Mouse (Mus musculus): Measurements from ENCODE around the gene Gna13.
A peak's percentile ranks its signal among the peaks of the same experiment; 100 is the strongest.

The Gna13 gene

DNA sequence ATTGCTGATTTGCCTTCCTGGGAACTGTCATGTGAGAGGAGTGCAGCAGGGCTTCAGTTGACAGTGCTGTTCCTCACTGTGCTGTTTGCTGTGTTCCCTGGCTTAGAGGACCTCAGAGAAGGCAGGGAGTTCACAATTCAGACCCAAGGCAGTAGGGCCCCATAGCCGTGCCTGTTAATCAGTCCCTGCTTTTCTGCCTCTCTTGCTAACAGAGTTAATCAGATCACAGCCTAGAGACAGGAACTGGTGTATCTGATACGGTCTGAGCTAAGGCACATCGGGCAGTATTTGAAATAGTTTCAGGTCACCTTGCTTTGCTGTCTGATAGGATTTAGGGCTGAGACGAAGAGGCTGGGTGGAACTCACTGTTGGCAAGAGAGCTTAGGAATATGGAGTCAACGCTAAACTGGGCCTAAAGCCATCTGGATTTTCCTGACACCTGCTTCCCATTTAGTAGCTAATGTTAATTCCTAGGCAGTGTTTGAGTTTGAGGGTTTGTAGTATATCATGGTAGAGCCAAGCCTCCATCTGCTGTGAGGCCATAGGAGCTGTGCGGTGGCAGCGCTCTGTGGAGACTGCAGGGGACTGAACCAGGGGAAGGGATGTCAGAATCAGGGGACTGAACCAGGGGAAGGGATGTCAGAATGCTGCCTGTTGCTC lies 14.0 kb downstream of the Gna13 start:
- no peak for DNase-seq

DNA sequence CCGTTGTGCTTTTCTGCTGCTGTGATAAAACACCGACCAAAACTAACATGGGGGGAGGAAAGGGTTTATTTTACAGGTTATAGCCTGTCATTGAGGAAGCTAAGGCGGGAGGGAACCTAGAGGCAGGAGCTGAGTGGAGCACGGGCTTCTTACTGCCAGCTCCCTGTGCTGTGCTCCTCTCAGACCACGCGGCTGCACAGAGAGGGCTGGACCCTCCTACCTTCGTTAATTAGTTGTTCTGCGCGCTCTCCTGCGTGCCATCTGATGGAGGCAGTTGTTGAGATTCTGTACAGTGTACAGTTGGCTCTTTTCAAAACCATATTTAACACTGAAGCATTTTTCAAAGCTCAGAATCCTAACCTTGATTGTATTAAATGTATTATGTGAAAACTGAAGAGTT lies 14.8 kb downstream of the Gna13 start:
- no peak for DNase-seq

DNA sequence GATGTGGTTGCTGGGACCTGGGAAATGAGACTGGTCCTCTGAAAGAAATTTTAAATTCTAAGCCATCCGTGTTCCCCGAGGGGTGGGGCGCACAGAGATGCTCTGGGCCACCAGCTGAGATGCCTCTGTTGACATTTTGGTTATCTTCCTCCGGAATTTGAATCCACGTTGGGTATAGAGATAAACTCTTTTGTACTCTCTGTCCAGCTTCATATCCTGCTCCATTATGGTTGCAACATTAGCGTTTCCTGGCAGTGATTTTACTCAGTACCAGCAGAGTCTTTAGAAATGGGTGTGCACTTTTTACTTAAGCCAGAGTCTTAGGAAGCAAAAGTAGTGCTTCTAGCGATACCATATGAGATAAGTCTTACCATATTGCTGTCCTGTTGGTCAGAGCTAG lies 15.4 kb downstream of the Gna13 start:
- no peak for DNase-seq

DNA sequence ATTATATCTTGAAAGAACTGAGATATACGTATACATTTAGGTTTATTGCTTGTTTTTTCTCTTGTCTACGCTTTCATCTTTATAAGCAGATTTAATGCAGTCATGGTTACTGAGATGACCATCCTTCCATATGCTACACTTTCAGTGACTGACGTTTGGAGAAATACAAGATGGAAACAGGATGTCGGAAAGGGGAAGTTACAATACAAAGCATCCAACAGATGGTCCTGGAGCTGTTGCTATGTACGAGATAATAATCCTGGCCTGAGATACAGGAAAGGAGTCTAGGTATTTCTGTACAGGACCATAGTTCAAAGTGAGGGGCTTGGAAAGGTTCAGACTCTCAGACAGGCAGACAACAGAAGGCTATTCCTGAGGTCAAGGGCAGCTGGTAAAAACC lies 18.0 kb downstream of the Gna13 start:
- DNase-seq: no peak

DNA sequence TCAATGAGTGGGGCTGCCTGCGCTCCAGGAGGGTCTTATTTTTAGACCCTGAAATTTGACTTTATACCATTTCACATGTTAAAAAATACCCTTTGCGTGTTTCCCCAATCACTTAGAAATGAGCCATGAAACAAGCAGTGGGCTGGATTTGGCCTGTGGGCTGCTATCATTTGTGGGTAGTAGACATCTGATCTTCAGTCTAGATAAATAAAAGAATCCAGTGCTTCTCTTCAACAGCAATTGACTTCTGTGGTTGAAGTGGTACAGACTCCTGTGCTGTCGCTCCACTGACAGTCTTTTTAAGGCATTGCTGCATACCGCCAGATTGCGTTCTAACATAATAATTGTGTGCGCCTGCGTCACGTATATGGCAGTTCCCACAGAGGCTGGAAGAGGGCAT lies 22.7 kb downstream of the Gna13 start:
- DNase-seq: no peak

DNA sequence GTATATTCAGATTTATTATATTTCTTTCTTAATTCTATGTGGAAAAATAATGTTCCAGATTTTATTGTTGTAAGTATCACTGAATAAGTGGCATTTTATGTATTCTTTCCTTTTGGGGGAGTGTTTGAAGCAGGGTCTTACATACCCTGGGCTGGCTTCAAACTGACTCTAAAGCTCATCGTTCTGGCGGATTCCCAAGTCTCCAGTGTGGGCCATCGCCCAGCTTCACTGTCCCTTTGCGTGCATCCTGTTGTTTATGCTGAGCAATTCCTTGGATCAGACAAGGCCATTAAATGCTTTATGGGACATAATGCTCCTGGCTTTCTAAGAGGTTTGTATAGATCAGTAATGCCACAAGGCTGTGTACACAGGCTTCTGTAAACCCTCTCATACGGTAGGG lies 26.4 kb downstream of the Gna13 start:
- no peak for DNase-seq

DNA sequence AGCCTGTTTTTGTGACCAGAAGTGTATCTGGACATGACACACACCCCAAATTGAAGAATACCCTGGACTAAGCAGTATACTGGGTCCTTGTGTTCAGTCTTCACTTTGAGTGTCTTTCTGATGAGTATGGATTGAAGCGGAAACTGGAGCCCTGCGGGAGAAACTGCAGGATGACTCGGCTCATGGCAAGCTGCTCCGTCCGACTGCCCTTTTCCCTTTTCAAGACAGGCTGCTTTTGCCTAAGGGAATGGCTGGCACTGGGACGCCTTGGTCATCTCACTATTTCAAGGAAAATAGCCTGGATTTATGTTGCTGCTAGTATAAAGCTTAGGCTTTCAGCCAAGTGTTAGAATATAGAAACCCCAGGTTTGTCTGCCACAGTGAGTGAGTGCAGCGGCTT lies 28.6 kb downstream of the Gna13 start:
- DNase-seq: no peak

DNA sequence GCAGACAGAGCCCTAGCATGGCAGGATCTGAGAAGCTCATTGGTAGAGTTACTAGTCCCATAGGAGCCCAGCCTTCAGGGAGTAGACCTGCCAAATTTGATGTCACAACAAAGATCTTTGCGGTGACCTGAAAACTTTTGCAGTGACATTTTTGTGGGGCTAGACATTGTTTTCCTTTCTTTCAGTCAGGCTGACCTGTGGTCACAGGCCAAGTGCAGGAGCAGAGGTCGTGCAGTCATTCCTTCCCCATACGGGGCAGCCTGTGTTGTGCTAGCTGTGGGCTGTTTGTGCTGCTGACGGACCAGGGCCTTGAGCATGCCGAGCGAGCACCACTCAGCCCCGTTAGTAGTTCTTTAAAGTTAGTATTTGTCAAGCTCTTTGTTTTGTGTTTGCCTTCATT lies 29.1 kb downstream of the Gna13 start:
- no peak for DNase-seq

DNA sequence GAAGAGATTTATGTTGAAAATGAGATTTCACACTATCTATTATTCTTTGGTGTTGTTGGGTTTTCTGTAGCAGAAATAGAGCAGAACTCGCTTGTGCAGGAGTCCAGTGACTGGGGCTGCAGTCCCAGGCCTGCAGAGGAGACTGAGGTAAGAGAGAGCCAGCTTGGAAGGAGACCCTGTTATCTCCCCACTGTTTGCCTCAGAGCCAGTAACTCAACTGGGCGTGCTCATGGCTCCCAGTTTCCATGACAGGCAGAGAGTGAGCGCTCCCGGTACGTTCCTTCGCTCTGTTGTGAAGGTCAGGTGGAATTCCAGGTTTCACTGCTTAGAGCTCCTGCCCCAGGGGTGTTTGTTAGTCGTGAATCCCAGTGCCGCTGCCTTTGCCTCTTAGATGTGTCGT lies 30.0 kb downstream of the Gna13 start:
- no peak for DNase-seq

DNA sequence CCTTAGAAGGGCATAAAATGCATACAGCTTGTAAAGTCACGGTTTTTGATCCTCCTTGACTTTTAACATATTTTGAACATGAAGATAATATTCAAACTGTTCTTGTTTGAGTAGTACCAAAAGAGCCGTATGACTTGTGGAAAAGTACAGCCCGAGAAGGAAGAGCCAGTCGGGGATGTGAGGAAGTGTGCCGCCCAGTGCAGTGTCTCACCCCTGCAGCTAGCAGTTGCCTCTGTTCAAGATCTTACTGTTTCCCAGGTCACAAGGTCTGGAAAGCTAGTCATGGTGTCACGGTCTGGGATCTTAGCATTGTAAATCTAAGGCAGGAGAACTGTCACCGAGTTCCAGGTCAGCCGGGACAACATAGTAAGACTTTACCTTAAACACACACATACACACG lies 32.1 kb downstream of the Gna13 start:
- DNase-seq: no peak

DNA sequence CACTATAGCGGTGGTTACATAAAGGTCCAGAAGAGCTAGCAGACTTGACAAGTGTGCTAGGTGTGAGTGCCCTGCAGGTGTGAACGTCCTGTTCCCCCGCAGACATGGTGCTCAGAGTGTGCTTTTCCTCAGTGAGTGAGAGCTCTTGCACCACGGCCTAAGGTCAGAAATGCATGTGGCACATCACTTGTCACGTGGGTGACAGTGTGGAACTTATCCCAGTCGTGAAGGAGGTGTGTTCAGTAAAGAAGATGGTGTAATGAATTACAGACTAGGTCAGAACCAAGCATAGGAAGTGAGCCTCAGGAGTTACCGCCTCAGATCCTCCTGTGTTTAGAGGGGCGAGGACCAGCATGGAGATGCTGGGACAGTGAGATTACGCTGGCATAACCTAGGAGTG lies 32.7 kb downstream of the Gna13 start:
- DNase-seq: no peak

DNA sequence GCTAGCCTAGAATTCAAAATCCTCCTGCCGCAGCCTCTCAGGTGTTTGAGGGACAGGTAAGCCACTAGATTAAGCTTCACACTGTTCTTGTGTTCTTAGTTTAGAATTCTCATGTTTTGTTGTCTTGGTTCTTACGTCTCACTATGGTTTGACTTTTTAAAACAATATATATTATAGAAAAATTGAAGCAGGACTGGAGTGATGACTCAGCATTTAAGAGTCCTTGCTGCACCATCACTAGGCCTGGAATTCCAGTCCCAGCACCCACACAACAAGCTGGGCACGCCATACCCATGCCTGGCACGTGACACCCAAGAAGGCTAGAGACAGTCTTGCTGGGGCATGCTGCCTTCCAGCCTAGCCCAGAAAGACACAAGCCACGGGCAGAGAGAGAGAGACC lies 43.8 kb downstream of the Gna13 start:
- DNase-seq: no peak

DNA sequence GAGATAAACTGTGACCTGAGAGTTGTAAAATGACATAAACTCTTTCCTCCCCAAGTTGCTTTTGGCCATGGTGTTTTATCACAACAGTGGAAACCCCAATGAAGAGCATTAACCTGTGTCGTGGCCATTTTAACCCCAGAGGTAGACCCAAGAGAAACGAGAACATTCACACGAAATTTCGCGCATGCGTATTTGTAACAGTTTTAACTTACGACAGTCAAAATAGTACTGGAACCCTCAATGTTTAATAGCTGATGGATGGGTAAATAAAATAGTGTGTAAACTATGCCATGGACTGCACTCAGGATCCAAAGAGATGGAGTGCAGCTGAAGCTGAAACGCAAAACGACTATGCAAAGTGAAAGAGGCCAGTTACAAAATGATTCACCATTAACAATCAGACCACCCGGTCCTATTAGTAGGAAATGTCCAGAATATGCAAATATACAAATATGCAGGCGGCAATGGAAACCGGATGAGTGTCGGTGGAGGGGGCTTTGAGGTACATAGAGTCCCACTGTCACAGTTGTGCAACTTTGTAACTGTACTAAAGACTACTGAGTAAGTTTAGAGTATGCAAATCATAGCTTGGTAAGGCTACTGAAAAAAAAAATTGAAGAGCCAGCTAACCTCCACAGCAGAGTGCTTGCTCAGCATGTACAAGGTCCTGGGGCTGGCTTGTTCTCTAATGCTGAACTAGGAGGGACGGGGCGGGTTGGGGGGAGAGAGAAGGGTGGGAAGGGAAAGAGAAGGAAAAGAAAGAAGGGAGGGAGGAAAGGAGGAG lies 47.8 kb downstream of the Gna13 start:
- no peak for DNase-seq

DNA sequence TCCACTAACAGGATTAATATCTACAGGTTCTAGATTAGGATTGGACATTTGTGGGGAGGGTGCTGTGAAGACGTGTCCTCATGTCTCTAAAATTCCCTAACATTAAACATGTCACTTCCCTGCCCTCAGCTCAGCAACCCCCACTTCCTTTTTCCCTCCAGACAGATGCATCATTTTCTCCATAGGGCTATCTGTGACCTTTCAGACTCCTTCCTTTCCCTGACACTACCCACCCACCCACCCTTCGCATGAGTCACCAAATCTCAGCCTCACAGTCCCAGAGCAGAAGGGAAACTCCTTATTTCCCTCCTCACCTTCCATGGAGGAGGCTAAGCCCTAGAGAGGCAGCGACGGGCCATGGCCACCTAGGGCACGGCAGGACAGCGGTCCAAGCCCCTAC lies 51.0 kb downstream of the Gna13 start, which contains the start of gene 9930022D16Rik:
9930022D16Rik (plus strand) TSS at position 301 of the 400 bp plus-strand sequence.
- DNase-seq: no peak

DNA sequence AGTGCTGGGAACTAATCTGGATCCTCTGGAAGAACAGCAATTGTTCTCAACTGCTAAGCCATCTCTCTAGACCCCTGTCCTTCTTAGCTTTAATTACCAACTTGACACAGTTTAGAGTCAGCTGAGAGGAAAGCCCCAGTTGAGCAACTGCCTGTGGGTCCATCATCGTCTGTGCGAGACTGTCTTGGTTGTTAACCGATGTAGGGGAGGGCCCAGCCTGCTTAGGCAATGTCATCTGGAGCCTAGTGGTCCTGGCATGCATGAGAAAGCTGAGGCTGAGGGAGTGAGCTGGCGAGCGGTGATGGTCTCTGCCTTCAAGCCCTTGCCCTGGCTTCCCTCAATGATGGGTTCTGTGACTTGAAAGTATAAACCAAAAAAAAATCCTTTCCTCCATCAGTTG lies 52.2 kb downstream of the Gna13 start:
- no peak for DNase-seq

DNA sequence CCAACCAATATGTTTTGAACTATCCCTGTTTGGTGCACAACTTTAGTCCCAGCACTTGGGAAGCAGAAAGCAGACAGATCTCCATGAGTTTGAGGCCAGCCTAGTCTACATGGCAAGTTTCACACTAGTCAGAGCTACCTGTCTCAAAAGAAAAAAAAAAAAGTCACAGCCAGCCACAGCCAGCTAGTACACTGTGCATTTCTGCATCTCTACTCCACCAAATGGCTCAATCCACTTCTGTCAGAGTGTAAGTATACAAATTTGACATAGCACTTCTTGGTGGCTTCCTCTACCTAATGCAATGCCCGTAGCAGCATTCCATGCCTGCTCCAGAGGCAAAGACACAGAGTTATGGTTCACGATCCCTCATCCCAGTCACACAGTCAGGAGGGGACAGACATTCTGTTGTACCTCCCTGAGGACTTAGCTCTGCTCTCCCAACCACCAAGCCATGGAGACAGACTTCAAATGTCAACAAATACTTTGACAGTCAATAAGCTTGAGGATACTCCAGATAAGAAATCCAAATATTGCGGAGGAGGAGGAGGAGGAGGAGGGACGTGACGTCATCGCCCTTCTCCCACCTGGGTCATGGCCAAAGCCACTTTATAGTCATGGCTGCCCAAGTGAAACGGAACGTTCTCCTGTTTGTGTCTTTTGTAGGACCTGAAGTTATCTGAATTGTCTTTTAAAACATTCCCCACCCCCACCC lies 54.2 kb downstream of the Gna13 start:
- DNase-seq: no peak

DNA sequence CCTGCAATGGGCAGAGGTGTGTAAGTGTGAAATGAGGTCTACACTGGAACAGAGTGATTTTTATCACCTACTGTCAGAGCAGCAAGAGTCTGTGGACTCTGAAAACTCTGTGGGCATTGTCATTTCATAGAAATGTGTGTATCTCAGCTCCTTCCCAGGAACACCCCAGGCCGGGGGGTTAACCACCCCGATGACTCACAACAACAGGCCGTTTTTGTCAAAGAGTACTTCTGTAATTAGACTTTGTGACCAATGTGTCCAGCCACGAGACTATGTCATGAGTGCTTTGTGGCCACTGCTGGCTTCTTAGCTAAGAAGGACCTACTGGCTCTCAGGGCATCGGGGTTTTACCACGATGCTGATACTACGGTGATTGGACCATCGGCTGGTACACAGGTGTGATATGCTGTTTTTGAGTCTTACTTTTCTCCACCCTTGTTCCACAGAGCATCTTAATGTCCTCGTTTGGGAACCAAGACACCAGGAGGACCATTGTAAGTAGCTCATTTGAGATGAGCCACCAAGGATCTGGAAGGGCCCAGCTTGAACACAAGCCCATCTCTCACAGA lies 54.9 kb downstream of the Gna13 start:
- no peak for DNase-seq

DNA sequence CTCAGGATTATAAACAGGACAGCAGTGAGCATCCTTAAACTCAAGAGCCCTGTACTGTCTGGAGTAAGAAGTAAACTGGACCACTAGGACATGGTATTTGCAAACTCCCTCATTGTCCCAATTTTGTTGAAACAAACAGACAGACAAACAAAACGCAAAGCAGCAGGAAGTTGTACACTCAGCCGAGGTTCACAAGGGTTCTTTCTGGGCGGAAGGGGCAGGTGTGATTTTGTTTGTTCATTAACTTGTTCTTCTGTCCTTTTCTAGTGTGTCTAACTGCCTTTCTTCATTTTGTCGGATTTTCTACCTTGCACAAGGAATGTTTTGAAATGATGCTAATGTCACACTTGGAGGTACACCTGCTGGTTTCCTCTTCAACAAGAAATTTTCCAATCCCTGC lies 56.8 kb downstream of the Gna13 start:
- DNase-seq: no peak

DNA sequence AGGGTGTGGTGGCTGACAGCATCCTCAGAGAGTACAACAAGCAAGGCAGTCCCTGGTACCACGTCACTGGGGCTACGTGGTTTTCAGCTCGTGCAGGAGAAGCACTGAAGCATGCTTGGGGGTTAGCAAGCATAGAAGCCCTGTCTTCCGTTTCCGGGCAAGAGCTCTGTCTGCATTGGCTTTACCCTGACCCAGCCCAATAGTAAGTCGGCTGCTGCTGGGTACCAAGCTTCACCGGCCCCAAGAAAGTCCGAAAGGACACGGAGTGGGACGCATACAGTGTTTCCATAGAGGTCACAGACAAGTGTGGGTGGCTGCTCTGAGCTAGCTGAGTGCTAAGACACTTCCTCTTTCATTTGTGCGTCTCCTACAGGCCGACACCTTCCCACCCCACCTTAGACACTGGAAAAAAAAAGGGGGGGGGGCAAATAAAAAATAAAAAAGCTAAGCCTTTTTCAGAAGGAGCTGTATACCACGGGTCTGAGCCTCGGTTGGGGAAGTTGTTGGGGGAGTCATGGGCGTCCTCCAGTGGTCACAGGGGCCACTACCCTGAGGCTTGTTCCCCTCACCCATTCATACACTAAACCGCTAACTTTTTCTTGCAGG lies 57.4 kb downstream of the Gna13 start:
- DNase-seq: no peak

DNA sequence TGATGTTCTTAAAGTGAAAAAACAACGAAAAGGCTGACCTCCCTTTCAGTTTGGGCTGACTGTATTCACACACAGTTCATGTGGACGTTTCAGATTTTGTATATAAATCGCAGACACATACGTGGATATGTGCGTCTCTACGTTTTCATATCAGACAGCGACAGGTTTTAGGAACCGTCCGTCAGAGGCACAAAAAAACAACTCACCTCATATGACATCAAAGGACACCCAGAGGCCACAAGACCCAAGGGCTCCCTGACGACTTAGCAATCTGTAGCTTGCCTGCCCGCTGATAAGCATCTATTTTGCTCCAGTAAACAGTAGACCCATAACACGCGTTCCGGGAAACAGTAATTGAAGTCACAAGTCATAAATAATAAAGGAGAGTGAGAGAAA lies 57.9 kb downstream of the Gna13 start:
- no peak for DNase-seq

DNA sequence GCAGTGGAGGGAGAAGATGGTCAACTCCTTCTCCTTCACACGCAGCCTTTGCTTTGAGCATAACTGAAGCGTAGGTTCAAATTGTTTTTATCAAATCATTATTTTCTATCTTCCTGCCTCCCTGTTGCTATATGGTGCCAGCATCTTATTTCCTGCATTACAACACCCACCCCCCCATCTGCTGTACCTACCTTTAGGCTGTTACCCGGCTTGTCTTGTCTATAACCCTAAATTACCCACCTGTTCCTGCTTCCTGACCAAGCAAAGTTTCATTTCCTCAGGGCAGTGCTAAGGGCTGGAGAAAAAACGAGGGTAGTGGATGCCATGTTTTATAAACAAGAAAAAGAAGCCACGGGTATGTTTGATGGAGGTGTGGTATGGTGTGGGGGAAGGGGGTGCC lies 58.6 kb downstream of the Gna13 start:
- DNase-seq: no peak

DNA sequence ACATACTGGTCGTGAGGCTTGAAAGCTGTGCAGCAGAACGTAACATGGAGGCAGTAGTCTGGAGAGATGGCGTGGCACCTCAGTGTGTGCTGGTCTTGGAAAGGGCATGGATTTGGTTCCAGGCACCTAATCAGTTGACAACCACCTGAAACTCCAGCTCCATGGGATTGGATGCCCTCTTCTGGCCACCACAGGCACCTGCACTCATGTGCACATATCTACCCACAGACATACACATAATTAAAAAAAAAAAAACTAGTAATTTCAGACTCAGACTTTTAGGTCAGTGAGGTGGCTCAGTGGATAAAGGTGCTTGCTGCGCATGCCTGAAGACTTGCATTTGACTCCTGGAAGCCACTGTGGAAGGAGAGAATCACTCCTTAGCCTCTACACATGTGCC lies 59.6 kb downstream of the Gna13 start:
- no peak for DNase-seq

DNA sequence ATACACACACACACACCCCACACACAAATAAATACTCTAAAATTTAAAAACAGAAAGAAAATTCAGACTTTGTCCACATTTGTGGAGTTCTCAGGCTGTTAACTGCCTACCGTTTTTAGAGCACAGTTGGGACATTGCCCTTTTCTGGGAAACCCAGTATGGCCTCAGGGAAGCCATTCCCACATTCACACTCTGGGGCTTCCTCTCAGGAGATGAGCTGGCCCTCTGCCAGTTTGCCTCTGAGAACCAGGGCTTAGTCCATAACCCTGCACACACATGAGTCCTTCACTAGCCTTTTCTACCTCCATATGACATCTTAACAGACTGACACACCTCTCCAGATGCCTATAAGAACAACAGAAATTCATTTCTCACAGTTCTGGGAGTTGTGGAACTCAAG lies 60.7 kb downstream of the Gna13 start:
- peak; percentile 25 for DNase-seq

All from right cerebral cortex, postnatal 14 days (tissue).